Mouse (Mus musculus): Measurements from ENCODE around the gene Rtl1.

Rtl1 gene

GRCm38 (mm10) chr12:109572259-109572658, 27.9 kb downstream of the Rtl1 start:
- DNase-seq (ENCODE audit: low spot score), result no peak

GRCm38 (mm10) chr12:109560111-109560695, 39.9 kb downstream of the Rtl1 start:
- DNase-seq (ENCODE audit: low spot score), result no peak

- DNase-seq (ENCODE audit: low spot score), result no peak
These were observed 41.1 kb downstream of the Rtl1 start for GRCm38 (mm10) chr12:109558891-109559487.

GRCm38 (mm10) chr12:109558226-109558824, 41.8 kb downstream of the Rtl1 start:
- no peak for DNase-seq (ENCODE audit: low spot score)

GRCm38 (mm10) chr12:109555837-109556409, 44.2 kb downstream of the Rtl1 start:
- DNase-seq (ENCODE audit: low spot score), result no peak

GRCm38 (mm10) chr12:109553568-109553967, 46.6 kb downstream of the Rtl1 start:
- no peak for DNase-seq (ENCODE audit: low spot score)

GRCm38 (mm10) chr12:109552754-109553525, 47.2 kb downstream of the Rtl1 start:
- DNase-seq (ENCODE audit: low spot score), result no peak

- no peak for DNase-seq (ENCODE audit: low spot score)
These were observed 48.4 kb downstream of the Rtl1 start for GRCm38 (mm10) chr12:109551771-109552170.

GRCm38 (mm10) chr12:109547085-109547484, 53.0 kb downstream of the Rtl1 start:
- no peak for DNase-seq (ENCODE audit: low spot score)

GRCm38 (mm10) chr12:109545875-109546732, 54.0 kb downstream of the Rtl1 start:
- DNase-seq (ENCODE audit: low spot score), result no peak

- DNase-seq (ENCODE audit: low spot score), result peak; percentile 82
These were observed 56.7 kb downstream of the Rtl1 start for GRCm38 (mm10) chr12:109543281-109543923.

- DNase-seq (ENCODE audit: low spot score), result peak; percentile 90
These were observed 57.4 kb downstream of the Rtl1 start for GRCm38 (mm10) chr12:109542635-109543249.

GRCm38 (mm10) chr12:109542011-109542410, 58.1 kb downstream of the Rtl1 start:
- peak; percentile 76 for DNase-seq (ENCODE audit: low spot score)

GRCm38 (mm10) chr12:109541540-109541899, 58.6 kb downstream of the Rtl1 start:
- no peak for DNase-seq (ENCODE audit: low spot score)

- peak; percentile 80 for DNase-seq (ENCODE audit: low spot score)
These were observed 59.2 kb downstream of the Rtl1 start for GRCm38 (mm10) chr12:109540739-109541539.

- DNase-seq (ENCODE audit: low spot score), result no peak
These were observed 60.2 kb downstream of the Rtl1 start for GRCm38 (mm10) chr12:109539950-109540349.
